Mouse (Mus musculus) neural tube, embryonic 15.5 days (tissue): ENCODE results near the gene Zmiz1. TPM values are rescaled to one million over a fixed set of nuclear protein-coding genes. Genes with fewer than 3 reads are reported as not detected.
A peak's percentile ranks its signal among the peaks of the same experiment; 100 is the strongest.

Experiments used
- ATAC-seq: fragments of 200-750 bp; cut with Nextera tagmentation; 2 replicates; pipeline ENCODE4 v1.8.0; 2017; ENCODE audit warnings: mild to moderate bottlenecking, moderate TSS enrichment, moderate library complexity; ENCODE audit not compliant: low FRiP score
- H3K27ac ChIP-seq: fragments of 300-500 bp; sonication (generic); replicated peaks from 2 replicates; pipeline ENCODE4 v1.5.1; 2015; ENCODE audit warnings: mild to moderate bottlenecking, inconsistent platforms
- H3K27me3 ChIP-seq: fragments of 300-500 bp; sonication (generic); replicated peaks from 2 replicates; pipeline ENCODE4 v1.6.1; 2015; ENCODE audit warnings: inconsistent platforms
- H3K36me3 ChIP-seq: fragments of 300-500 bp; sonication (generic); 2 replicates; pipeline ENCODE4 v1.6.1; 2015; ENCODE audit warnings: inconsistent platforms
- H3K4me1 ChIP-seq: fragments of 300-500 bp; sonication (generic); 2 replicates; pipeline ENCODE4 v1.6.1; 2015; ENCODE audit warnings: inconsistent platforms
- H3K4me2 ChIP-seq: fragments of 300-500 bp; sonication (generic); 2 replicates; pipeline ENCODE4 v1.6.1; 2015; ENCODE audit warnings: inconsistent platforms, mild to moderate bottlenecking, moderate library complexity
- H3K4me3 ChIP-seq: fragments of 300-500 bp; sonication (generic); replicated peaks from 2 replicates; pipeline ENCODE4 v1.5.1; 2015; ENCODE audit warnings: mild to moderate bottlenecking, inconsistent platforms
- H3K9ac ChIP-seq: fragments of 300-500 bp; sonication (generic); replicated peaks from 2 replicates; pipeline ENCODE4 v1.6.1; 2015; ENCODE audit warnings: mild to moderate bottlenecking, inconsistent platforms
- H3K9me3 ChIP-seq: fragments of 300-500 bp; sonication (generic); replicated peaks from 2 replicates; pipeline ENCODE4 v1.6.1; 2016; ENCODE audit warnings: inconsistent platforms
- WGBS: fragments of 180-500 bp; shearing (Covaris S2); methylation state at CpG from one replicate; pipeline ENCODE4 v1.1.7; 2015; ENCODE audit warnings: mixed read lengths; 5-methylcytosine and 5-hydroxymethylcytosine counted together
- polyA plus RNA-seq: library from polyadenylated mRNA; unstranded; fragments of >200 nt; fragmentation: Nextera tagmentation; extraction: Ambion mirVana; gene quantifications from 2 replicates; pipeline ENCODE4 v1.2.1, GENCODE M21; 2015

Zmiz1 gene
- polyA plus RNA-seq, 1 experiment from 2014 or later: 54.7 TPM

- 51% methylated on average over 14 of the region's 14 CpGs for WGBS
- Histone ChIP-seq H3K4me1 (peaks cover 87% of the 10 kb centered on the region), H3K4me2 (no peak overlapping the region), H3K4me3 (no peak overlapping the region), H3K9ac (peak overlapping the region; percentile 23; the same call in 1 of the 2 replicates), H3K36me3 (peaks cover 38% of the 10 kb centered on the region), H3K27me3 (no peaks in the 10 kb centered on the region), H3K9me3 (no peaks in the 10 kb centered on the region), H3K27ac (peak overlapping the region; percentile 76)
- 0 out of 2 replicates have a peak, but pooled peaks have one; percentile 36 for ATAC-seq
Observed at GRCm38 (mm10) chr14:25633539-25634300, 174.7 kb downstream of the Zmiz1 start.

- Histone ChIP-seq H3K4me3 (no peak overlapping the region), H3K36me3 (peaks cover 41% of the 10 kb centered on the region), H3K9me3 (no peaks in the 10 kb centered on the region), H3K4me1 (peaks cover 85% of the 10 kb centered on the region), H3K27me3 (no peaks in the 10 kb centered on the region), H3K9ac (peak overlapping the region; percentile 23; the same call in 1 of the 2 replicates), H3K4me2 (no peak overlapping the region), H3K27ac (peak overlapping the region; percentile 76)
- WGBS: 69% methylated on average over 9 of the region's 9 CpGs
- no peak for ATAC-seq
Observed at GRCm38 (mm10) chr14:25634328-25634727, 175.3 kb downstream of the Zmiz1 start.

- 45% methylated on average over 12 of the region's 12 CpGs for WGBS
- H3K4me1 ChIP-seq: peaks cover 84% of the 10 kb centered on the region
- H3K4me2 ChIP-seq: no peak overlapping the region
- H3K27me3 ChIP-seq: no peaks in the 10 kb centered on the region
- H3K4me3 ChIP-seq: no peak overlapping the region
- peaks cover 46% of the 10 kb centered on the region for H3K36me3 ChIP-seq
- peak overlapping the region; percentile 54 for H3K27ac ChIP-seq
- no peaks in the 10 kb centered on the region for H3K9me3 ChIP-seq
- no peak for ATAC-seq
- H3K9ac ChIP-seq: no peak overlapping the region
Observed at GRCm38 (mm10) chr14:25635746-25636145, 176.8 kb downstream of the Zmiz1 start.

- Histone ChIP-seq H3K4me3 (no peak overlapping the region), H3K9ac (no peak overlapping the region), H3K36me3 (peaks cover 46% of the 10 kb centered on the region), H3K27me3 (no peaks in the 10 kb centered on the region), H3K4me2 (no peak overlapping the region), H3K9me3 (no peaks in the 10 kb centered on the region), H3K27ac (peak overlapping the region; percentile 54), H3K4me1 (peaks cover 79% of the 10 kb centered on the region)
- ATAC-seq: peak; percentile 6; the same call in 1 of the 2 replicates
- WGBS: 7% methylated on average over 7 of the region's 7 CpGs
Observed at GRCm38 (mm10) chr14:25636297-25636696, 177.3 kb downstream of the Zmiz1 start.

GRCm38 (mm10) chr14:25639120-25639758, 180.3 kb downstream of the Zmiz1 start:
- peaks cover 52% of the 10 kb centered on the region for H3K36me3 ChIP-seq
- H3K4me1 ChIP-seq: peaks cover 51% of the 10 kb centered on the region
- 50% methylated on average over 11 of the region's 11 CpGs for whole genome bisulfite sequencing

GRCm38 (mm10) chr14:25639979-25640378, 181.0 kb downstream of the Zmiz1 start:
- ATAC-seq: no peak
- Histone ChIP-seq H3K9me3 (no peaks in the 10 kb centered on the region), H3K9ac (no peak overlapping the region), H3K27ac (peak overlapping the region; percentile 28; the same call in 1 of the 2 replicates), H3K4me2 (no peak overlapping the region), H3K4me3 (no peak overlapping the region), H3K36me3 (peaks cover 59% of the 10 kb centered on the region), H3K27me3 (no peaks in the 10 kb centered on the region), H3K4me1 (peaks cover 43% of the 10 kb centered on the region)
- WGBS: 91% methylated on average over 3 of the region's 3 CpGs

More at GRCm38 (mm10) chr14:25639120-25639758, 180.3 kb downstream of the Zmiz1 start:
- Histone ChIP-seq H3K4me3 (no peak overlapping the region), H3K9me3 (no peaks in the 10 kb centered on the region), H3K27me3 (no peaks in the 10 kb centered on the region), H3K27ac (0 out of 2 replicates have a peak overlapping the region, but pooled peaks have one; percentile 18), H3K9ac (no peak overlapping the region), H3K4me2 (no peak overlapping the region)
- no peak for ATAC-seq

- H3K9me3 ChIP-seq: no peaks in the 10 kb centered on the region
- 65% methylated on average over 6 of the region's 6 CpGs for WGBS
- H3K4me3 ChIP-seq: no peak overlapping the region
- H3K4me2 ChIP-seq: no peak overlapping the region
- peaks cover 64% of the 10 kb centered on the region for H3K36me3 ChIP-seq
- H3K4me1 ChIP-seq: peaks cover 38% of the 10 kb centered on the region
- ATAC-seq: no peak
- no peak overlapping the region for H3K9ac ChIP-seq
- H3K27ac ChIP-seq: peak overlapping the region; percentile 28
- H3K27me3 ChIP-seq: no peaks in the 10 kb centered on the region
Observed at GRCm38 (mm10) chr14:25640421-25641056, 181.6 kb downstream of the Zmiz1 start.

- Histone ChIP-seq H3K4me1 (peaks cover 33% of the 10 kb centered on the region), H3K36me3 (peaks cover 64% of the 10 kb centered on the region), H3K4me3 (no peak overlapping the region), H3K27me3 (no peaks in the 10 kb centered on the region), H3K9ac (no peak overlapping the region), H3K27ac (no peak overlapping the region; the same call in 1 of the 2 replicates), H3K9me3 (no peaks in the 10 kb centered on the region), H3K4me2 (no peak overlapping the region)
- 85% methylated on average over 6 of the region's 6 CpGs for WGBS
- ATAC-seq: no peak
Observed at GRCm38 (mm10) chr14:25641067-25641466, 182.1 kb downstream of the Zmiz1 start.

- Histone ChIP-seq H3K4me1 (peaks cover 5% of the 10 kb centered on the region; the same call in 1 of the 2 replicates), H3K27me3 (no peaks in the 10 kb centered on the region), H3K27ac (peak overlapping the region; percentile 4; the same call in 1 of the 2 replicates), H3K9ac (no peak overlapping the region), H3K4me3 (no peak overlapping the region), H3K36me3 (peaks cover 74% of the 10 kb centered on the region), H3K9me3 (no peaks in the 10 kb centered on the region), H3K4me2 (no peak overlapping the region)
- no peak for ATAC-seq
- WGBS: 78% methylated on average over 9 of the region's 9 CpGs
Observed at GRCm38 (mm10) chr14:25645717-25646116, 186.7 kb downstream of the Zmiz1 start.

- Histone ChIP-seq H3K9me3 (no peaks in the 10 kb centered on the region), H3K36me3 (peaks cover 79% of the 10 kb centered on the region), H3K4me2 (no peak overlapping the region), H3K27ac (peak overlapping the region; percentile 4; the same call in 1 of the 2 replicates), H3K4me3 (no peak overlapping the region), H3K9ac (no peak overlapping the region), H3K4me1 (0 out of 2 replicates have a peak, but pooled peaks cover 4% of the 10 kb centered on the region), H3K27me3 (no peaks in the 10 kb centered on the region)
- WGBS: 78% methylated on average over 2 of the region's 2 CpGs
- no peak for ATAC-seq
Observed at GRCm38 (mm10) chr14:25646161-25646621, 187.2 kb downstream of the Zmiz1 start.

GRCm38 (mm10) chr14:25651131-25651530, 192.1 kb downstream of the Zmiz1 start:
- 94% methylated on average over 4 of the region's 4 CpGs for WGBS
- Histone ChIP-seq H3K4me1 (0 out of 2 replicates have a peak, but pooled peaks cover 4% of the 10 kb centered on the region), H3K27ac (no peak overlapping the region), H3K27me3 (no peaks in the 10 kb centered on the region), H3K9me3 (no peaks in the 10 kb centered on the region), H3K4me2 (no peak overlapping the region), H3K9ac (no peak overlapping the region), H3K36me3 (peaks cover 98% of the 10 kb centered on the region), H3K4me3 (no peak overlapping the region)
- ATAC-seq: no peak
